Mouse (Mus musculus) layer of hippocampus, postnatal 14 days (tissue): Measurements from ENCODE around the gene Pcsk6. TPM values are rescaled to one million over a fixed set of nuclear protein-coding genes. Genes with fewer than 3 reads are reported as not detected.

Experiments
- DNase-seq, 2 experiments: peaks; one replicate each; pipeline ENCODE4 v3.0.0; 2021 to 2022; ENCODE audit warnings: low spot score in 2 of 2, mixed read lengths in 1 of 2
- total RNA-seq, 2 experiments: library from RNA; stranded (reverse); gene quantifications; 2 replicates each; pipeline ENCODE4 v1.2.3; 2021

The Pcsk6 gene
- total RNA-seq, 2 experiments from 2014 or later = 11.5 to 15.6 TPM

DNA sequence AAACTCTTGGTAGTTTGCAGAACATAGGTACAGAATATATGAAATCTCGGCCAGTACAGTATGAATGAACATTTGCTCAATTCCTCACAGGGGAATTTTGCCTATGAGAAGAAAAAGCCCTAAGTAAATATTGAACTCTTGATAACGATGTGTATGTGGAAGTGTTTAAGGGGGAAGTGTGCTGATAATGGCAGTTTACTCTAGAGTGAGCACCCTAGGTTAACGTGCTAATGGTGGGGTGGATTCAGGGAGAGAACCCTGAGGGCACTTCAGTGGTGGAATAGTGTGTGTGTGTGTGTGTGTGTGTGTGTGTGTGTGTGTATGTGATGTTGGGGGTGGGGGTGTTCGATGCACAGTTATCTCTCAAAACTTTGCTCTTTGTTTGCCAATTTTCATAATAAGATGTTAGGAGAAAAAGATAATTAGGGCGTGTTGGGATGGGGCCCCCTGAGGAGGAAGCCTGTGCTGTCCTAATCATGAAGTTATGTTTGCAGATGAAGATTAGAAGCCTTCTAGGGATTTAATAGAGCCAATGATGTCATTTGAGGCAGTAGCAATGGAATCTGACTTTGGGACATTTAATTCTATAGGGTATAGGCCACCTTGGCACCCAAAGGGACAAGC, 19.2 kb downstream of the Pcsk6 start:
- no peak for DNase-seq

GRCm38 (mm10) chr7:65881290-65881688, 19.8 kb downstream of the Pcsk6 start:
- DNase-seq = peak in 1 of 2 experiments; percentile 23

GRCm38 (mm10) chr7:65884928-65885327, 23.4 kb downstream of the Pcsk6 start:
- no peak for DNase-seq

DNA sequence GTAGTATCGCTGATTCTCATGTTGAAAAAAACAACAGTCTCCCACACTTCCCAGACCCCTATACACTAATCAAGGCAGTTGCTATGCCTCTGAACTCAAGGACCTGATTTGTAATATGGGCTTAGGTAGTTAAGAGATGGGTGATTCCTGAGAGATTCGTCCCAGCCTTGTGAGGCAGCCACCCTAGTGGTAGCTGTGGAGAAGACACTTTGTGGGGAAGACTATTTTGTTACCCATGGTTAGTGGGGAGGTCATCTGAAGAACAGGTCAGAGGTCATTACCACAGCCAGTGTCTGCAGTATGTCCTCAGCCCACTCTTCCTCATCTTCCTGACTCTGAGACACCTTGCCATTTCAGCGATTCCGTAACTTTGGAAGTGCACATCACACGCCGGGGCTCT, 24.3 kb downstream of the Pcsk6 start:
- DNase-seq = no peak

GRCm38 (mm10) chr7:65891831-65892230, 30.3 kb downstream of the Pcsk6 start:
- DNase-seq = no peak

DNA sequence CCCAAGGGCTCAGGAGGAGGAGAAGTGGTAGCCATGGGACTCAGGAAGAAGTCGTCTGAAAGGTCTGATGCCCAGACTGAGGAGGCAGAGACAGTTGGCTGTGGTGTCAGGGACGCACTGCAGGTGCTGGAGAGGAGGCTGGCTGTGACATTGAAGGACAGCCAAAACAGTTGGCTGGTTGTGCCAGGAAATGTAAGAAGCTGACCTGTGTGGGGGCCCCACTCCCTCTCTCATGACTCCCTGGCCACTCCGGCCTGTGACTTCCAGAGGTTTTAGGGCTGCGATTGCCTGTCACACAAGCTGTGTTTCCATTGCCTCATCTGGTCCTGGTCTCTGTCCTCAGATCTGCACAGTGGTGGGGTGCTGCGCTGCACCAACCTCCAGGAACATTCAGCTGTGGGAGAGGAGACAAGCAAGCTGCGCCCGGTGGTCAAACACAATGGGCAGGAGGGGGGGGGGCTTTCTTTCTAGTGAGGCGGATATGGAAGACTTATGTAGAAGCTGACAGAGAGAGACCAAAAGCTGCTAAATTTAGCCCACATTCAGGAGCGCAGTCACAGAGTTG, 30.8 kb downstream of the Pcsk6 start:
- DNase-seq = no peak

- DNase-seq = peak in 1 of 2 experiments; percentile 52
These were observed 32.0 kb downstream of the Pcsk6 start for GRCm38 (mm10) chr7:65893546-65893945.

- no peak for DNase-seq
These were observed 33.7 kb downstream of the Pcsk6 start for GRCm38 (mm10) chr7:65895262-65895661.

GRCm38 (mm10) chr7:65901231-65901630, 39.7 kb downstream of the Pcsk6 start:
- DNase-seq = no peak

GRCm38 (mm10) chr7:65902471-65903180, 41.1 kb downstream of the Pcsk6 start:
- DNase-seq = peak; percentile 22 to 33

- no peak for DNase-seq
These were observed 41.9 kb downstream of the Pcsk6 start for GRCm38 (mm10) chr7:65903456-65903855.

DNA sequence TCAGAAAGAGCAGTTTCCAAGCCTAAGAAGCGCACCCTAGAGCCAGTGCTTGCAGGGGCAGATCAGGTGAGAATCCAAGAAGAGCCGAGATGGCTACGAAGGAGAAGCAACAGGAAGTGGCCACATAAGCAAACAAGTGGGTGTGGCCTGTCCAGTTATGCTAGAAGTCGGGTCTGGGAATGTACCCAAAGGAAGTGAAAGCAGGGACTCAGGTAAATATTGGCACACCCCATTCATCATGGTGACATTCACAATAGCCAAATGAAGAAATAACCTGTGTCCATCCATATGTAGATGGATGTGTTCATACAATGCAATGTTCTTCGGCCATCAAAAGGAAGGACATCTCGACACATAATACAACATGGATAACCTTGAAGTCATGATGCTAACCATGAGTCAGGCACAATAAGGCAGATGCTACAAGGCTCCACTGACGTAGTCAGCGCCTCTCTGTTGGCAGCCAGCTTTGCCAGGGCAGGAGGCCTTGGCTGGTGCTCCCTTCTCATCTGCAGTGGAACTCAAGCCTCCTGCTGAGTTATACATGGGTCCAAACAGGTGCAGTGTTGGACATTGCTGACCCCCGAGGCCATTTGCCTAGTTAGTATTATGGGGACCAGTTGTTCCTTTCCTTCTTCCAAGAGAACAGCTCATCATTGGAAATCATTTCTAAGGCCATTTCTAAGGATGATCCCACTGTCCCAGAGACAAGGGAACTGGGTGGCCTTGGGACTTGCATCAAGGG, 45.2 kb downstream of the Pcsk6 start:
- no peak for DNase-seq

- no peak for DNase-seq
These were observed 48.0 kb downstream of the Pcsk6 start for GRCm38 (mm10) chr7:65909343-65910127.

DNA sequence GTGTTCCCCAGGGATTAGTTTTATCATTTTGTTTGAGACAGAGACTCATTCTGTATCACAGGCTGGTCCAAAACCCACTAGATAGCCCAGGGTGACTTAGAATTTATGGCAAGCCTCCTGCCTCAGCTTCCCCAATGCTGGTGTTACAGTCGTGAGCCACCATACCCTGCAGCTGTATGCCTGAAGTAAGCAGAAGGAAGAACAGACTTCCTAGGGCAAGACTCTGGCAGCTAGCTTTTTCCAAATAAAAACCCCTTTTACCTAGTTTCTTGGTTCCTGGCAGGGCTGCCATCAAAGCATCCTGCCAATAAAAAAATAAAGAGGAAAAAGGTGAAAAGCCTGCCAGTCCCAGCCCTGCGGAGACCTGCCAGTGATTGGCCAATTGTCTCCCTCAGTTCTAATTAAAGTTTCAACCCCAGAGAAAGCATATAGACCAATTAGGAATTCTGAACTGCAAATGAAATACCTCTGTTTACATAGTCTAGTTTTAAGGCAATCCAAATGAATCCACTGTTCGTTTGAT, 51.6 kb downstream of the Pcsk6 start:
- DNase-seq = no peak

GRCm38 (mm10) chr7:65914761-65915301, 53.3 kb downstream of the Pcsk6 start:
- no peak for DNase-seq

DNA sequence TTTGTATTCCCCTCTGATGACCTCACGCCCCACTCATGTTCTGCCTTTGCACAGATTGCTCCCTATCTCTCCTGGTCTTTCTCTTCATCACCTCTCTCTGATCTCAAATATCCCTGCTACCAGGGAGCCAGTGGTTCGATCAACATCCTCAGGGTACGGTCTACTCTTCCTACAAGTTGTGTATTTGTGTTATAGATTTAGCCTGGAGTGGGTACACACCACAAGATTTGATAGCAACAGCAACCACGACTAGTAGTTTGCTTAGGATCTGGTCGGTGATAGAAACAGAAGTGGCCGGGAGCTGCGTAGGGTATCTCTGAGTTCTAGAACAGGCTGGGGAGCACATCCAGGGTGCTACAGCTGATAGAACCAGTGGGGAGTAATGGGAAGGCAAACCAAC, 54.3 kb downstream of the Pcsk6 start:
- no peak for DNase-seq

DNA sequence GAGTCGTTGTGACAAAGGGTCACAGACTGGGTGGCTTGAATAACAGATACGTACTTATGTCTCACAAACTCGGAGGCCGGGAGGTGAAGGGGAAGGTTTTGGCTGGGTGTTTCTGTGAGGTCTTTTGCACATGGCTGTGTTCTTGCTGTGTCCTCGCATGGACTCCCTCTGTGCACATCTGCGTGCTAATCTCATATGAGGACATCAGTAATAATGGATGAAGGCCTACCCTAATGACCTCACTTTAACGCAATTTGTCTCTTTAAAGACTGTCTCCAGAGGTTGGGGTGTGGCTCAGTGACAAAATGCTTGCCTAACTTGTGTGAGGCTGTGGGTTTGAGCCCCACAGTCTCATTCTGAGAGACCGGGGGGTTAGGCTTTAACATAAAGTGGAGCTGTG, 55.0 kb downstream of the Pcsk6 start:
- no peak for DNase-seq

GRCm38 (mm10) chr7:65918431-65918830, 56.9 kb downstream of the Pcsk6 start:
- no peak for DNase-seq

GRCm38 (mm10) chr7:65929398-65929797, 67.9 kb downstream of the Pcsk6 start:
- no peak for DNase-seq

DNA sequence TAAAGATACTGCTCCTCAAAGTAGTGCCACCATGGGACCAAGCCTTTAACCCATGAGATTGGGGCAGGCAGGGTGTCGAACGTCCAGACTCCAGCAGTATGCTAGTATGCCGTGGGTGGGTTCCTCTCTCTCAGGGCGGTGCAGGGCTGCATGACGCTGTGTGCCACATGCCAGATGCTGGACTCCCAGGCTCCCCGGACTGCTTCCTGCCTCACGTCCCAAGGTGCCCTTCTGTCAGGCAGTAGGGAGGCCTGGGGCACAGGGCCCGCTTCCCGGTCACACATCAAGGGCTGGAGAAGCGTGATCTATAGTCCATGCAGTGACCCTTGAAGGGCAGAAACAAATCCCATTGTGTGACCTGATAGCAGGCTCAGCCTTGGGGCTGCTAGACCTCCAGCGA, 68.9 kb downstream of the Pcsk6 start:
- no peak for DNase-seq
